Comparison of ENCODE assay signal across 8 mouse cellular contexts in the genomic region with DNA sequence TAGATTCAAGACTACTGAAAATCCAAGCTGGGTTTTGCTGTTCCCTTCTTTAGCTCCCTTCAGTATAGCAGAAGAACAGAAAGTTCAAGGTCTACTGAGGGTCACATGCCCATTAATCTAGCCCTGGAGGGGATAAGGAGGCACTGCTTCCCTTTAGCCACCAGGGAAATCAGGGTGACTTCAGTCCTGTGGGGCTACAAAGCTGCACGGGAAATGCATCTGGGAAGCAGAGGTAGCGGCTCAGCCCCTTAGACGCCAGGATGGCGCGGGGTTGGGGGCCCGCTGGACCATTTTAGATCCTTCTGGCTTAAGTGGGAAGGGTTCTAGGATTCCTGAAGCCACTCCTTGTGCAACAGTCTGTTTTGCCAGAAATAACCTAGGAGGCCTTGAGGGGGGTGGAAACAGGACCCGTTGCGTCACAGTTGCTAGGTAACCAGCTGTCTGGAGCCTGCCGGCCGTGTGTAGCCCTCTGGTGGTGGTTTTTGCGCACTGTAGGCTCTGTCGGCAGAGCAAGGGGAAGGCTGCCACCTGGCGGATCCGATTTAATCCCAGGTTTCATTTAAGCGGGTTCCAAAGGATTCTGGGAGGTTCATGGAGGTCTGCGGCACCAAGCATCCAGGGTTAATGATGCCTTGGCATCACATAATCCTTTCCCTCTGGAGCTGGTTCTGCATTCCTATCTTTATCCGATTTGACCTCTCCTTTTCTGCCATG. TPM values are rescaled to one million over a fixed set of nuclear protein-coding genes. Genes with fewer than 3 reads are reported as not detected.
DNase-seq lines count a peak whose midpoint lies in the region; ATAC-seq lines count a peak whose summit lies in the region.

No protein-coding gene starts in this region.

- peak overlapping the region; percentile 55 for H3K4me3 ChIP-seq in megakaryocyte, embryonic 14.5 days (replicated peaks)

- peaks cover 36% of the 10 kb centered on the region for H3K4me1 ChIP-seq in megakaryocyte, embryonic 14.5 days

- peaks cover 88% of the 10 kb centered on the region for H3K27me3 ChIP-seq in megakaryocyte, embryonic 14.5 days (replicated peaks)

- intact Hi-C loops in gastrocnemius, postnatal 14 days (cut with DNase I; ENCODE audit: low total_unique reads), result loop anchor here (5.0 to 10.0 kb wide), 2 partner anchors 72 to 225 kb away; no protein-coding TSS in a partner anchor

- DNase-seq in embryo, embryonic 10 days (ENCODE audit: low spot score), result peak; percentile 94
- peak; percentile 92 for DNase-seq in gastrocnemius, postnatal 14 days
- peak; percentile 82 for DNase-seq in induced T-regulatory cell, adult 2 months (ENCODE audit: low read depth)
- peak; percentile 92 to 93 for DNase-seq in left cerebral cortex, adult 8-10 months (ENCODE audit: low spot score in 2 of 2)
- peak; percentile 97 to 98 for DNase-seq in right cerebral cortex, adult 2 months (ENCODE audit: low spot score in 2 of 2)
- peak; percentile 66 for DNase-seq in urinary bladder, postnatal 10 days (ENCODE audit: low spot score)

- H3K36me3 ChIP-seq in megakaryocyte, embryonic 14.5 days (replicated peaks; ENCODE audit: low read length), result no peaks in the 10 kb centered on the region

- peaks cover 14% of the 10 kb centered on the region for H3K9me3 ChIP-seq in megakaryocyte, embryonic 14.5 days

- ATAC-seq in activated CD4-positive, CD25-positive, alpha-beta regulatory T cell, adult 4 months, result peak; percentile 79

RNA-seq across cellular contexts. Expression of a gene that starts 13.3 kb away (rescaled TPM):
- polyA plus RNA-seq in activated CD4-positive, CD25-positive, alpha-beta regulatory T cell, adult 4 months (2017; shearing (Covaris generic)), result under 1 TPM in 1 of 2 experiments, not detected in 1; 0.07 TPM
- total RNA-seq in gastrocnemius, postnatal 14 days (2021), result 1 to 10 TPM; 5.2 to 6.2 TPM
- 100 to 1,000 TPM; 166 to 199 (median 181) TPM for total RNA-seq in left cerebral cortex, adult 8-10 months (2022)
- polyA plus RNA-seq in megakaryocyte, embryonic 14.5 days (2012; ENCODE audit: insufficient read depth, low replicate concordance), result 1.9 TPM in 1 of 2 replicates, not detected in the other

RNA-seq across cellular contexts. Expression of a gene that starts 38.0 kb away (rescaled TPM):
- polyA plus RNA-seq in activated CD4-positive, CD25-positive, alpha-beta regulatory T cell, adult 4 months (2017; shearing (Covaris generic)), result 1 to 10 TPM; 7.7 to 9.4 TPM
- 1 to 10 TPM; 5.5 to 6.3 TPM for total RNA-seq in gastrocnemius, postnatal 14 days (2021)
- total RNA-seq in left cerebral cortex, adult 8-10 months (2022), result 10 to 100 TPM; 28.0 to 34.1 (median 32.2) TPM
- 35.7 and 52.7 TPM in 2 replicates for polyA plus RNA-seq in megakaryocyte, embryonic 14.5 days (2012; ENCODE audit: insufficient read depth, low replicate concordance)

RNA-seq across cellular contexts. Expression of a gene that starts 52.5 kb away (rescaled TPM):
- polyA plus RNA-seq in activated CD4-positive, CD25-positive, alpha-beta regulatory T cell, adult 4 months (2017; shearing (Covaris generic)), result not detected
- 1 to 10 TPM; 6.5 to 7.7 TPM for total RNA-seq in gastrocnemius, postnatal 14 days (2021)
- total RNA-seq in left cerebral cortex, adult 8-10 months (2022), result 10 to 100 TPM; 18.8 to 24.0 (median 21.0) TPM
- polyA plus RNA-seq in megakaryocyte, embryonic 14.5 days (2012; ENCODE audit: insufficient read depth, low replicate concordance), result 2.3 and 2.4 TPM in 2 replicates

RNA-seq across cellular contexts. Expression of a gene that starts 53.1 kb away (rescaled TPM):
- not detected for polyA plus RNA-seq in activated CD4-positive, CD25-positive, alpha-beta regulatory T cell, adult 4 months (2017; shearing (Covaris generic))
- total RNA-seq in gastrocnemius, postnatal 14 days (2021), result 10 to 100 TPM; 65.6 to 69.5 TPM
- 10 to 100 TPM; 25.9 to 30.7 (median 28.7) TPM for total RNA-seq in left cerebral cortex, adult 8-10 months (2022)
- polyA plus RNA-seq in megakaryocyte, embryonic 14.5 days (2012; ENCODE audit: insufficient read depth, low replicate concordance), result 8.6 and 12.9 TPM in 2 replicates

Comparison
In these comparisons a context has a peak if more than half of its experiments do, and no peak if none do; other contexts are left out.
1. Peak in every context shown above with its lines: DNase-seq, ATAC-seq and H3K4me3 ChIP-seq.
2. RNA of a gene that starts 13.3 kb away (total RNA-seq): 166 to 199 TPM in left cerebral cortex, adult 8-10 months; 5.2 to 6.2 TPM in gastrocnemius, postnatal 14 days; every median in the first group is over 10 times any median in the second.